Mouse (Mus musculus): ENCODE data around the gene Lrrk1.

DNA sequence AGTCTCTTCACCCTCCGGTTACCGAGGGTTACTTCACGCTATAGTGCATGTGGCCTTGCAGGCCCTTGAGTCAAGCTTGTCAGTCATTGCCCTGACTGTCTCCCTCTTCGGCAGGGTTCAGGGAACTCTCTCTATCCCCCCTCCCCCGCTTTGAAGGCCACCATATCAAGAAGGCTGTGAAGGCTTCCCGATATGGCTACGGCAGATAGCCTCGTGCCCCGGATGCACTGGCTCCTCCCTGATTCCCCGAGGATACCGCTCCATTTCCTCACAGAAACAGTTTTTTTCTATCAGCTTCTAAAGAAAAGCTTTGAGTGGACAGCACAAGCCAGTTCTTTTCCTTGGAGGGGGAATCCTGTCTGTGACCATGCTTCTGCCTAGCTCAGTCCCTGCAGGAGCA is 17.4 kb upstream of the Lrrk1 start:
- TF ChIP-seq CTCF (IDR thresholded peaks at IDR 0.05; ENCODE audit: control insufficient read depth, insufficient read depth, insufficient read length) (no peak), MAX (IDR thresholded peaks at IDR 0.05) (no peak), MYOG (IDR thresholded peaks at IDR 0.05; ENCODE audit: control insufficient read depth, extremely low read depth, insufficient read length) (no peak), CEBPB (IDR thresholded peaks at IDR 0.05; ENCODE audit: low read depth) (no peak), FOSL1 (IDR thresholded peaks at IDR 0.05; ENCODE audit: insufficient read depth, low read length, poor library complexity, severe bottlenecking) (no peak)

Measured in C2C12 (cell line).